Mouse (Mus musculus): ENCODE measurements at regions not wholly inside any gene's neighbourhood (a gene's known extent, or its start where the extent isn't known, plus 50 kb on each side); places are given as distances from the start of the nearest gene placed in this dataset.

DNA sequence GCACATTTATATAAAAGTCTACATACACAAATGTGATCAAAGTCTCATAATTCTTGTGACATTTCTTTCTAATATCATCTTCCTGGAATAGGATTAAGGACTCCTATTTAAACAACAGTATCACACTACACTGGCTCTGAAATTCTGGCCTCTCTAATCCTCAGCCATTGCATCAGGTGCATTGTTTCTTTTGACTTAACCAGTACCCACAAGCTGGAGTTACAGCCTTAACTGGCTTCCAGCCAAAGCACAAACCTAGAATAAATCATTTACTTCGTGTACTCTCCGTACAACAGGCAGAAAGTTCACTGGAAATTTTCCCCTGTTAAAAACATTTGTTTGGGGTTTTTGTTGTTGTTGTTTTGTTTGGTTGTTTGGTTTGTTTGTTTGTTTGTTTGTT lies 773.9 kb upstream of the Pcdh7 start:
- DNase-seq (ENCODE audit: low read depth, low spot score) = no peak

DNA sequence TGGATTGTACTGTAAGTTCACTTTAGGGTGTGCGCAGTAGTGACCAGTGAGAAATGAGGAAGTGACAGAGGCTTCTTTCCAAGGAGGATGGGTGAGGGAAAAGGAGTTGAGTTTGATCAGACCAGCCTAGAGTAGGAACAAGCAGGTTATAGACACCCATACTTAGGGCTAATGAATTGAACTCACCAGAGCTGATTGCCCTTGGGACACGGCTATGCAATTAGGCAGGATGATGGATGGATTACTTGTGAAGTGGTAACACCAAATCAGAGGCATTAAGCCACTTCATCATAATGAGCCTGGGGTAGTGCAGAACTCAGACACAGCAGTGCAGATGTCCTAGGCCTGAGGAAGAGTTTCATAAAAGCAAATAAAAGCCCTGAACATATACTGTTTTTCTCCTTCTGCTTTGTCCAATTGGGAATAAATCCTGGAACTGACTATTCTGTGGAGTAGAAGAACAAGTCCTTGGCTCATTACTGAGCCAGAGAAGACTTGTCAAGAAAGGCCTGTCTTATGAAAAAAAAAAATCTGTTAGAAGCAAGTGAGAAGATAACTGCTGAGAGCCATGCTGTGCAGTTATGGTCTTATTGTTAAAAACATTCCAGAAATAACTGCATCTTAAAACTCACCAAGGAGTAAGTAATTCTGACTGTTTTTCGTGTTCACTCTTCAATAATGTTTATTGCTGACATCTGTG lies 764.8 kb upstream of the Pcdh7 start:
- peak; percentile 4 for DNase-seq (ENCODE audit: low read depth, low spot score)

Measured in telencephalon, adult 2 months (tissue).